Mouse (Mus musculus) CD8-positive naive resting alpha-beta T cell, adult 57 days (primary cell): ENCODE measurements around the gene Gm17720. TPM values are rescaled to one million over a fixed set of nuclear protein-coding genes. Genes with fewer than 3 reads are reported as not detected.

Source experiments
- total RNA-seq: library from RNA; stranded (reverse); gene quantifications from one replicate; pipeline ENCODE4 v1.2.4, GENCODE M21; 2023

The Gm17720 gene
- total RNA-seq: not detected

DNA sequence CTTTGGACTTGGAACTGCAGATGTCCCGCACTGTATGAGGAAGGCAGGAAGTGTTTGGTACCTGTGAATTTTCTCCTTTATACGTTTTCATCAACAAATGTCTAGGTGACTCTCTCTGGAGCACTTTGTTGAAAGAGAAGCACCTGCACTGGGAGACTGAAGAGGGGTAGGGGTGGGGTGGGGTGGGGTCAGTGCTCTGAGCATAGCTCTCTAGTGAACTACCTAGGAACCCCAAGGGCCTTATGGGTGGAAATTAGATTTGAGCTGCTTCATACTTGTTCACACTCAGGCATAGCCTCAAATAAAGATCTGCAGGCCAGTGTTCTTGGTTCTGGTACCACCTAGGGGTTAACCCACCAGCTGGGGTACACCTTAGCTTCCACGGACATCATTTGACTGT is at the start of gene Gm17720:
Gm17720 (minus strand) TSS at position 101 of the 400 bp plus-strand sequence.

DNA sequence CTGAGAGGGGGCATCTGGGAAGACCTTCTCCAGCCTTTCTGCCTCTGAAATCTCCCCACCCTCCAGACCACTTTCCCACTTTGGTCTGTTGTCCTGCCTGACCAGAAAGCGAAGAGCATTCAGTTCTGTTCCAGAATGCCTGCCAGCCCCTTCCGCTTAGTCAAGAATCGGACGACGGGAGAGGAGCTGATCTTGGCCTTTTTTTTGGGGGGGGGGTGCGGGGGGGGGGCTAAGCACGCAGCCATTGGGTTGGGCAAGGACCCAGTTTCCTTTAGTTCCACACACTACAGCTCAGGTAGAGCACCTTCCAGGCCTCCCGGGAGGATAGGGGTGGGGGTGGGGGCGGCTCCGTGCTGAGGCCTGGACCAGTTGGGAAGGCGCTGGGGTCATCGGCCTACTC is 1.6 kb downstream of the Gm17720 start, which contains the start of gene Gm21964:
Gm21964 (plus strand) TSS at position 301 of the 400 bp plus-strand sequence.

DNA sequence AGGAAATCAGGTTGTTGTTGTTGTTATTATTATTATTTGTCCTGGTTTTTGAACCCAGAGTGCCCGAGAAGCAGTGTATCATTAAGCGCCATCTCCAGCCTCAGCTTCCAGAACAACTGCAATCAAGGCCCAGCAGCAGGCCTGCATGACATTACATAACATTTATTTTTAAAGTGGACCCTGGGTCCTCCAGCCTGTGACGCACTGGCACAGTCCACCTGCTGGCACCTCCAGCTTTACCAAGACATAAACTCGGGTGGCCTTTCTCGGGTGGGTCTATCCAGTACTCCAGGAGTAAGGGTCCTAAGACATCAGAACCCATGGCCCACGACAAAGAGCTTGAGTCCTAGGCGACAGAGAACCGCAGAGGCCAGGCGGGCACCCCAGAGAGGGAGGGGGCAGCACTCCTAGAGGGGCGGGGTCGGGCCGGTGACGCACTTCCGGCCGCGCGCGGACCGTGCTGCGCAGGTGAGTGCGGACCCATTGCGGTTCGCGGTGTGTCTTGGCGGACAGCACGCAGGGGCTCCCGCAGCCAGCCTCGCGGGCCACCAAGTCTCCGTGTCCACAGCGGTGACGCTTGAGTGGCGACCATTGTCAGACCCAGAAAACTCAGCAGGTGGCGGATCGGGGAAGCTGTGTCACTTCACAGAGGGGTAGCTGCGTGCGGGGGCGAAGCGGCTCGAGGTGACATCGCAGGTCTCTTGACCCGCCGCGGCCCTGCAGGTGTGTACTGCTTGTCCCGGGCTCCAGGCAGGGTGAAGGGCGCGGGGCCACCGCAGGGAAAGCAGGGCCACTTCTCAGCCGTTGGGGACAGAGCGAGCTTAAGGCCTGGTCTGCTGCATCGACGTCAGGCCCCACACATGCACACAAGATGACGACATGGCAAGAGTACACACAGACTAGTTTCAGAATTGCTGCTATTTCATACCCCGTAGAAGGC is 23.0 kb downstream of the Gm17720 start, which contains the start of gene Zfp612:
Zfp612 (plus strand) TSS at position 465 of the 940 bp plus-strand sequence.

DNA sequence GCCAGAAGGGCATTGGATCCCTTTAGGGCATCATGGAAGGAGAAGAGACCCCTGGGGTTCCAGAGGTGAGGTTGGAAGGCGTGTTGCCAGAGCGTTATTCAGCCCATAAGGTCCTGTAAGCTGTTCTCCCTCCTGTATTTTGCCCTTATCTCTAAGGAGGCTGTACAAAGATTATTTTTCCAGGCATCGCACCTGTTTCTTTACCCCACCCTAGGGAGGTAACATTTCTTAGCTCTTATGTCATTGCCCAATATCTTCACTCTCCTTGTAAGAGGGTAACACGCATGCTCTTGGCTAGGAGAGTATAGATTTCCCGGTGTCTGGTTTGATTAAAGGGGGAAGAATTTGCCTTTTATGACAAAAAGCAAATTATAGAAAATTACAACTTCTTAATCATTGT is 62.9 kb downstream of the Gm17720 start, which contains the start of gene Chst4:
Chst4 (minus strand) TSS at position 82 of the 400 bp plus-strand sequence.

Other genes with a start within 250 kb of the Gm17720 start
- 5.2 TPM for gene Phlpp2, start 234.2 kb downstream of the Gm17720 start, total RNA-seq
- not detected for gene Marveld3, start 140.6 kb downstream of the Gm17720 start, total RNA-seq
- not detected for gene Tat, start 112.3 kb downstream of the Gm17720 start, total RNA-seq
- not detected for gene Chst4, start 63.0 kb downstream of the Gm17720 start, total RNA-seq
- 2.8 TPM for gene Zfp612, start 23.0 kb downstream of the Gm17720 start, total RNA-seq
- gene Gm21964, start 1.5 kb downstream of the Gm17720 start, total RNA-seq: not detected
- gene Calb2, start 65.5 kb upstream of the Gm17720 start, total RNA-seq: not detected
- gene Cmtr2, start 112.9 kb upstream of the Gm17720 start, total RNA-seq: 7.3 TPM
- not detected for gene Hydin, start 164.2 kb upstream of the Gm17720 start, total RNA-seq